Mouse (Mus musculus) frontal cortex, postnatal 14 days (tissue): ENCODE data around the gene Glis3.

Experiments
- DNase-seq, 2 experiments: peaks; one replicate each; pipeline ENCODE4 v3.0.0; 2022; ENCODE audit warnings: low spot score in 2 of 2

Glis3 gene

DNA sequence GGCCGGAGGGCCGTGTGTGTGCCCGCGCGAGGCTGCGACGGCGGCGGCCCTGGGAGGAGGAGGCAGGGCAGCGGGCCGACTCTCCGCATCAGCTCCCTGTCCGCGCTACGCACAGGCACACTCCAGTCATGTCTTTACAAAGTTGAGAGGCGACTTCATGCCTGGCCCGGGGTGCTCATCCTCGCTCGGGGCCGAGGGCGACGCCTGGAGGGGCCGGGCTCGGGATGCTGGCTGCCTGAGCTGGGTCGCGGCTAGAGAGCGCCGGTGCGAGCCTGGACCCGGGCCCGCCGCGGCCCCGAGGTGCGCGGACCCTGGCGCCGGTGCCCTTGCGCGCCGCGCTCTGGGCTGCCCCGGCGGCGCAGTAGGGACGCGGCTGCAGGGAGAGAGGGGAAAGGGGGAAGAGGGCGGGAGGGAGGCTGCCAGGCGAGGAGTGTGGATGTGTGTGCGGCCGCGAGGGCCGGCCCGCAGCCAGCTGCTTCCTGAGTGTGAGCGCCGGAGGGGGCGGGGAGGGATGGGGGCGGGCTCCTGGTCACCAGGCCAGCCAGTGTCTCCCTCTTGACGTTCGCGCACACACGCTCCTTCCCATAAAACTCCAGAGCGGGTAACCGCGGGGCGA, at the start of gene Glis3:
Glis3 (minus strand) TSS at position 302 of the 616 bp plus-strand sequence.
- DNase-seq = peak in 1 of 2 experiments; percentile 13

DNA sequence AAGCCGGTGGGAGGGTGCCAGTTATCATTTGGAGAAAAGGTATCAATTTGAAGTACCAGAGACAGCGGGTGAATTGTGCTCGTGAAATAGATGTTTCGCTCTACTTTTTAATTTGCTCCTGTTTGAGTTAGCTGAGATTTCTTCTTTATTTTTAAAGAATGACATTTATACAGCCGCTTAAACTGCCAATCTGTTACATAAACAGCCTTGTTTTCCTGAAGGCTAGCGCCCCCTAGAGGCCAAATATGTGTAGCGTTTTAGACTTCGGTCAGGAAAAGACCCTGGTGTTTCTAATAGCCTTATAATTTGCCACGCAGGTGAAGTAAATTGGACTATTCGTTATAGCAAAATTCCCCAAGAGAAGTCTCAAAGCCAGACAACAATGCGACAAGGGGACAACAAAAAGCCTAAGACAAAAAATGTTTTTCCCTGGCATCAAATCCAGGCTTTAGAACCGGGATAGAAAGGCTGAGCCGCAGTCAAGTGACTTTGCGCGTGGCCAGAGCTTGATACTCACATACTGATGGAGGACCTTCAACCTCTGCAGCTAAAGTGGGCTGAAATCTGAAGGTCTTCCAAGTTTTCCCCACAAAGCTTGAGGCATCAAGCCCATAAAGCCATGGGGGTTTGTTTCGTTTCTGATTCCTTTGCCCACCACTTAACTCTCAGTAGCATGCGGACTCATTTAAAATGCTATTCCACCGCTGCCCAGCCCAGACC, 46.4 kb upstream of the Glis3 start:
- DNase-seq = peak; percentile 31 to 73

DNA sequence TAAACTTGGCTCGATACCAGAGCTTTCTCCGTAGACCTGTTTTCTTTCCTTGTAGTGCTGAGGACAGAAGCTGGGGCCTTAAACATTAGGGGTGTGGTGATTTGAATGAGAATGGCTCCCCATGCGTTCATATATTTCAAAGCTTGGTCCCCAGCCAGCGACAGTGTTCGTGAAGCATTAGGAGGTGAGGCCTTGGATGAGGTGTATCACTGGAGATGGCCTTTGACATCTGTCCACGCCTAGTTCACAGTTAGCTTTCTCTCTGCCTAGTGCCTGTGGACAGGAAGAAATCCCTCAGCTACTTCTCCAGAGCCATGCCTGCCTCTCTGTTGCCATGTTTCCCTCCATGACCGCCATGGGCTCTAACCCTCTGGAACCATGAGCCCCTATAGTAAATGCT, 44.8 kb upstream of the Glis3 start:
- DNase-seq = no peak

DNA sequence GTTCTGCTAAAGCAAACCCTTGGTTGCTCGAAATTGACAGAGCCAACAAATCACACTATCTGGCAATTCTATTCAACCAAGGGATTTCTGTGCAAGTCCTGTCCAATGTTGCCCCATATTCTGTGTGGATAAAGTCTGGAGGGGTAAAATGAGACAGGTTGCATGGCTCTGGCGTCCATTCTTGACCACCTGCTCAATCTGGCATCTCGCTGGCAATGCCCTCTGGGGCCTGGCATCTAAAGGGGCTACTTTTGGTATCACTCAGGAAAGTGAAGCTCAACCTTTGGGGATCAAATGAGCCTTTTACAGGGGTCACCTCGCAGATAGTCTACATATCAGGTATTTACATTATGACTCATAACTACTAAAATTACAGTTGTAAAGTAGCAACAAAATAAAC, 42.7 kb upstream of the Glis3 start:
- no peak for DNase-seq

DNA sequence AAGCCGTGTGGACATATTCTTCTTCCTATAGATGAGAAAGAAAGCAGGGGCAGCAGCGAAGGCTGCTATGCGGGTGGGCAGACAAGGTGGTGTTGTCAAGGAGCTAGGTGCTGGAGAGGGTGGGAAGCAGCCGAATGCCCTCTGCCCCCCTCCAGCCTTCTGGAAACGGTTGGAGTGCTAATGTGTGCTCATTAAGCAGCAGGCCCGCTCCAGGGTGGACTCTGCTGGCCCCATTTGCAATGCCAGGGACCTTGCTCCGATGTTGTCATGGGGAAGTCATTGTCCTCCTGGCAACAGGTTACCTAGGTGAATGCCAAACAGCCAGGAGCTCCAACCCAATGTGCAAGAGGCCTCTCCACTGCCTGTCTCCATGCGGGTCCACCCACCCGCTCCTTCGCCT, 42.0 kb upstream of the Glis3 start:
- no peak for DNase-seq

DNA sequence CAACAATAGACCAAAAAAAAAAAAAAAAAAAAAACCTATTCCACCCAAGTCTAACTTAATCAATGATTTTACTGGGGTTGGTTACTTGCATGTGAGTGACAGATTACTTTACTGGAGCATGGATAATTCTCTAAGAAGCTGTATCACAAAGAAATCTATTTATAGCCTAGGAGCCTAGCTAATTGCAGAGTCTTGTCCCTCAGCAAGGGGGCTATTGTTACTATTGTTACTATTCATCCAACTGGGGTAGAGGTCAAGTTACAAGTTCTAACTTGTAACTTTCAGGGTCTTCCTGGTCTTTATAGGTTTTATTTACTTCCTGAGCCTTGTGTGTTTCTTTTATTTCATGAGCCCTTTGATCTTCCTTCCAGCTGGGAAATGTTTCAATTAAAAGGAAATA, 40.1 kb upstream of the Glis3 start:
- DNase-seq = no peak

DNA sequence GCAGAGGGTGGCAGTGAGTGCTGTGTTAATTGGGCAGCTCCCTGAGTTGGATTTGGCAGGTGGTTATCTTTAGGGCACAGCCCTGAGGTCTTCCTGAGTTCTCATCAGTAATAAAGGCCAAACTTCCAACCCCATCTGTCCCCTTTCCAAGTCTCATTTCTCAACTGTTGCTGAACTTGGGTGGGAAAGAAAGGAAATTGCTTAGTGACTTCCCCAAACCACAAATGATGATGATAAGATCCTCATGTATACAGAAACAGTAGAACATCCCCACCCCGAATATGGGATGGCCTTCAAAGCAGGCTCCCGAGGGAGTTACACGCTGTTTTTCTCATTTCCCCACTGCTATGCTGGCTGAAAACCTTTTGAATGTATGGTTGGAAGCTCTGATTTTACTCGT, 34.8 kb upstream of the Glis3 start:
- DNase-seq = no peak

DNA sequence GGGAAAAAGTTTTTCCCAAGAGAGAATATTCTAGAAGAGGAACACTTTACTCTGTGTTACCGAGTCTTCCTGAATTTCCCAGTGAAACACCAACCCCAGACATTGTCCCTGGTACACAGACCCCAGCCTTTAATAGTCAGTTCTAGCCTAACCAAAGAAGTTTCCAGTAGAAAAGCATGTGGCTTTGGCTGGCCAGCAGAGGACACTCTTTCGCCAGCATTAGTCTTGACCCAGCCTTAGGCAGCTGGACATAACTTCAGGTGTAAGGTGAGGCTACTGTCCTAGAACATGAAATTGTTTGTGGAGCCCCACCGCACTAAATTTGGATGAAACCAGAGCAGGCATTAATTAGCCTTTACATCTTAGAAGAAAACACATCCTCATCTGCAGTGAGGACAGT, 17.8 kb upstream of the Glis3 start:
- no peak for DNase-seq

DNA sequence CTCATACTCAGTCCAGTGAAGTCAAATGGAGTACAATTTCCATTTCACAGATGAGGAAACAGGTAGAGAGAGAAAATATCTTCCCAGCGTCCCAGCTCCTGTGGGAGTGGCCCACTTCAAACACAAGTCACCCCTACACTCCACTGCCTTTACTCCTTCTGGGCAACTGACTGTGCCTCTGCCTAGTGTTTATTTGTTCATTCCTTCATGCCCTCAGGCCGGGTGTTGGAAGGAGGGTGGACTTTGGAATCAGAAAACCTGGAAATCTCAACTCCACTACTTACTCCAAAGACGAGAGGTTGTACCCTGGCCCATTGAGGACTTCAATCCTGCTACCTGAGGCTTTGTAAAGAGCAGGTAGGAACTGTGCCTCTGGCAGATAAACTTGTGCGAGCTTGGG, 6.5 kb upstream of the Glis3 start:
- no peak for DNase-seq

DNA sequence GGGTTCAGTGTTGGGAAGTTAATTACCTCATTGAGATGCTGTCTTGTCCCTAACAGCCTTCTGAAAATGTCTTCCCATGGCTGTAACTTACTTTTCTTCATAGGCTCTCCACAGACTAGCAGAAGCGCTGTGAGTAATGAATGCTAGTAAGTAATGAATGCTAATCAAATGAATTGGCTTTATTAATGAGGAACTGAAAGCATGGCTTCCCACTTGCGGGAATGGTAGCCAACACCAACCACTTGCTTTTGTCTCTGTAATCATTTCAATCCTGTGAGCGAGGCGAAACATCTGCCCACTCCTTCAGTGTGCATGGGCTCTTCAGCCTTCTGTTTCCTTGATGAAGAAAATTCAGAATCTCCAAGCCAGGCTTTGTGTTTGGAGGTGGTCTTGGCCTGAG, 5.6 kb upstream of the Glis3 start:
- DNase-seq = no peak

DNA sequence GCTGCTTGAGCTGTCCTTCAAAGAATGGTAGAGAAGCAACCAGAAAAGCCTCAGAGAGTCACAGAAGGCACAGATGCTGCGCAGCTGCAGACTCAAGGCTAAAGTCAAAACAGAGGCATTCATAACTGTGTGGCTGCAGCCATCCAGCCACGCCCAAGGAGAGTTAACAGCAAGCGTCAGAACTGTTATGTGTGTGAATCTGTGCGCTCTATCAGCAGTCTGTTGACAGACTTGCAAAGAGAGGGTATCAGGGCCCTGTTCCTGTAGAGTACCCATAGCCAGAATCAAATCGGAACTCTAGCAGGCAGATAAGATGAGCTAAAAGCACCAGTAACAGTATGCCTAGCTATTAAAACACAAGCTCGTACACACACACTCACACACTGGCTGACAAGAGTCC, 4.5 kb upstream of the Glis3 start:
- DNase-seq = no peak

DNA sequence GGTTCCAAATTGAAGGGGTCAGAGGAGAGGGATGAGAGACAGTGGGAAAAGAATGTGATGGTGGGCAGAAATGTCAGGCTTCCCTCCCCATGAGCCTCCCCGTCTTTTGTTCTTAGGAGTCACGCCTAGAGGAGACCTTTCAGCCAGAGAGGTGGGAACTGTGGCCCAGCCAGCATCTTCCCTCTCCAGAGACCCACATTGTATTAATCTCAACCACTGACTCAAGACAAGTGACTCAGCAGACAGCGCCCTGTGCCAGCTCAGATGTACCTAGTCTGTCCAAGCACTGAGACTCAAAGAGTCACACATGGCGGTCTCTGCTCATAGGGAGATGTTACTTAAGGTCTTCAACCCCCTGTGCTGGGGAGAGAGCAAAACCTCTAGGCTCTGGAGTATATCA, 3.5 kb upstream of the Glis3 start:
- DNase-seq = no peak

DNA sequence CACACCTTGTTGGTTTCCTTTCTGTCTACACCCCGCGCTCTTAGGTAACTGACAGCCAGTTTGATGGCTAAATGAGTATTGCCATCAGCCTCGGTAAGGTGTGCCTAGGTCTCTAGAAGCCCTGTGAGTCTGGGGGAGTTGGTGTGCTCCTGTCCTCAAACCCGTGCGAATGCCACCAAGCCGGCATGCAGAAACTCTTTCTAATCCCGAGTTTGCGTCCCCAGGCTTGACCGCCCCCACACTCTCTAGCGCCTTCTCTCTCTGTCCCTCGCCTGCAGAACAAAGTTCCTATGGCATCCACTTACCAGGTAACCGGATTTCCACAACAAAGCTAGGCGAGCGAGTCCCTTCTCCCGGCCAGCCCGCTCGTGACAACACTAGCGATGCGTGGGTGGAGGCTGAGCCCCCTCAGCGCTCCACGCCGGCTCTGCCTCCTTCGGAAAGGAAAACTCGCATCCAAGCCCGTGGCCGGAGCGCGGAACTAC, 544 bp downstream of the Glis3 start:
- no peak for DNase-seq

DNA sequence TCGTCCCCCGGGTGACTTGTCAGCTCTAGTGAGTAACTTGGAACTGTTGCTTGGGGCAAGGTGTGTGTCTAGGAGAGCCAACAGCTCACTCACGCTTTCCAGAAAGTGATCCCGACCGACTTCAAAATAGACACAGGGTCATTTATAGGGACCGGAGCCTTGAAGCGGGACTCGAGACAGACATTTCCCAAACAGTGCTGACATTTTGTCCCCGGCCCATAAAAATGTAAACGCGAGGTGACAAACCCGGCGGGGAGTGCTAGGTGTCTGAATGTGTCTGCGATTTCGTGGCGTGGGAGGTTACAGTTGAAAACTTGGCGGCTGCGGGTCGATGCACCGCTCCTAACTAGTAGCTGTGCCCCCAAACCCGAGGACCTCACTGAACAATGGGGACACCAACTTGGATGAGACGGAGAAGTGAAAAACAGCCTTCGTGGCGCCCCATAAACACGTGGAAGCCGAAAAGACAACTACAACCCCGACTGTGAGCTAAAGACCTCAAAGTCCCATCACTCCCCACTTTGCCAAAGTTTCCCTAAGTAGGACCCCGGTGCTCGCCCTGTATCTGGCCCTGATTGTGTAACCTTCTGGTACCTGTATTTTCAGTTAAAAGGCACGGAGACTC, 1.1 kb downstream of the Glis3 start:
- DNase-seq = no peak

DNA sequence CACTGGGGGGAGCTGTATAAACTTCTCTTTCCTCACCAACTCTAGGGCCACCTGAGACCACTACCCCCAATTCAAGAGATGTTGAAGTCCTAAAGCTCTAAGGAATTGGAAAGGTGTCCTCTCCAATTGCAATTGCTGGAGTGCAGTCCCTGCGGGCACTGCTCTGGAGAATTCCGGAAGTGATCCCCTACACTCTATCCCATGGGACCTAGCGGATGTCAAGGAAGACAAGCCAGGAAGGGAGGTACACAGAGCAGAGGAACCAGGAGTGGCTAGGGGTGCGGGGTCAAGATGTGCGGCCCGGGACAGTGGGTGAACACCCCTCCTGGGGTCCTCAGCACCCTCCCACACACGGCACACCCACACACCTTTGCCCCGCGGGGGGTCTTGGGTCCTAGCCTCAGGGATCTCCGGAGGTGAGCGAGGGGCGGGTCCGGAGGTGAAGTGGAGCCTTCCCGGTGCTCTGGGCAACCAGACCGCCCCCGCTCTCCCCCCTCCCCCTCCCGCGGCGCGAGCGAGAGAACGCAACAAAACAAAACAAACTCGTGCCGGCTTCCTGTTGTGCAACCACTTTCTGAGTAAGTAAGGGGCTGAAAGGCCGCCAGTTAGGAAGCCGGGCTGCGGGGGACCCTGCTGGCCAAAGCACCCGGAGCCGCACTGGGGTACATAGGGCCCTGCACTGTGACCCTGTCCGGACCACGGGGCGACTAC, 2.0 kb downstream of the Glis3 start:
- DNase-seq = no peak

DNA sequence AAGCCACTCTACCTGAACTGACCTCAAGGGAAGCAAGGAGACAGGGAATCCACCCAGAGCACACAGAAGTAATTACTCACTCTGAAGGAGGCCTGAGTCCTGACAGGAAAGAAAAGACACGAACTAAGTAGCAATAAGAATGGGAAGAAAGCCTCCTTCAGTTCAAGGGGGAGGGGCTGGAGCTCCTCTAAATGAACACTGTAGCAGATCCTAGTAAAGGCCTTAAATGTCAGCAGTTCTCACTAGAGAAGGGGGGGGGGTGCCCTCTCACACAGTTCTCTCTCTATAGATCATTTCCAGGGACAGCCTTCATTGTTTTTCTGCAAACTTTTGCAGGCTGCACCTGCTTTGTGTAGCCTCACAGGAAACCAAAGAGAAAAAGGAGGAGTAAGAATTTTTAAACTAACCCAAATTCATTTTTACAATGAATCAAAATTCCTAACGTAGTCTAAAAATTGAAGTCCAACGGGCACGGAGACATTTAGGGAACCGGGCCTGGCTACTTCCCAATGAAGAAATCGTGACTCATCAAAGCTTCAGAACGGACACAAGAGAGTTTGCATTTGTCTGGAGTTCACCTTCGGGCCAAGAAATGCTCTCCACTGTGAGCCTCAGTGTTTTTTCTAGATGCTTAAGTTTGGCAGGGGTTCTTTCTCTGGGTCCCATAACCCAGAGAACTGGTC, 2.7 kb downstream of the Glis3 start:
- DNase-seq = no peak

DNA sequence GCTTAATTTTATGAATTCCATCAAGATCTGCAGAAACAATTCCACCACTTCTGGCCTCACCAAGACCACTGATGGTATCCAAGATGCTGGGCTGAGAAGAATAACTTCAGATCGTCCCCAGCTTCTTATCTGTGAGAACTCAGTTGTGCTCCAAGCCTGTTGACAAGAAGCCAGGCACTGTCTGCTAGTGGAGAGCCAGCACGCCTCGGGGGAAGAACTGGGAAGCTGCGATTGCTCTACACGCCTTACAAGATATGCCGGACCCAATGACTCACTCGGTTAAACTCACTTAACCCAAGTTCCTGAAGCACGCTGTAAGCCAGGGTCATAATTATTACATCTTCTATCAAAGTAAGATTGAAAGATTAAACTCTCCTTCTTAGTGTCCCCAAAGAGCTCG, 16.1 kb downstream of the Glis3 start:
- no peak for DNase-seq

DNA sequence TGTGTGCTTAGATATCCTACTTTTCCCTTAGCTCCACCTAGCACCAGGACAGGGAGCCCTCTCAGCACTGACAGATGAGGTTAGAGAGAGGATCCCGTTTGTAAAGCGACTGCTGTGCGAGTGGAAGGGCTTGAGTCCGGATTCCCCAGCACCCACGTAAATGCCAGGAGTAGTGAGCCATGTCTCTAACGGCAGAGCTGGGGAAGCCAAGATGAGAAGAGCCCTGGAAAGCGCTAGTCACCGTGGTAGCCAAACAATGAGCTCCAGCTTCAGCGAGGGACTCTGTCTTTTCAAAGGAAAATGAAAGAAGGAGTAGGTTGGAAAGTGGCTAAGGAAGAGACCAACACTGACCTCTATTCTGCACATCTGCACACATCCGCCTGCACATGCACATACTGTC, 16.7 kb downstream of the Glis3 start:
- no peak for DNase-seq

DNA sequence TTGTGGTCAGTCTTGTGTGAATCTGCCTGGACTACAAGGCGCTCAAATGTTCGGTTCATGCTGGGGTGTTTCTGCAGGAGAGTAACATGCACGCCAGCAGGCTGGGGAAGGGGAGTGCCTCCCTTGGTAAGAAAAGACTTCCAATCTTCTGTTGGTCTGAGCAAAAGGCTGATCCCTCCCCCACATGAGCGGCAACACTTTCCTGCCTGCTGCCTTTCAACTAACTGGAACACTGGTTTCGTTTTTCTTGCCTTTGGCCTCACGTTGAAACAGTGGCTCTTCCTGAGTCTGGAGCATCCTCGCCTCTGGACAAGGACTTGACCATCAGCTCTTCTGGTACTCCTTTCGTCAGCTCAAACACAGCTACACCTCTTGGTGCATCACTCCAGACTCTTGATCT, 17.4 kb downstream of the Glis3 start:
- DNase-seq = no peak

DNA sequence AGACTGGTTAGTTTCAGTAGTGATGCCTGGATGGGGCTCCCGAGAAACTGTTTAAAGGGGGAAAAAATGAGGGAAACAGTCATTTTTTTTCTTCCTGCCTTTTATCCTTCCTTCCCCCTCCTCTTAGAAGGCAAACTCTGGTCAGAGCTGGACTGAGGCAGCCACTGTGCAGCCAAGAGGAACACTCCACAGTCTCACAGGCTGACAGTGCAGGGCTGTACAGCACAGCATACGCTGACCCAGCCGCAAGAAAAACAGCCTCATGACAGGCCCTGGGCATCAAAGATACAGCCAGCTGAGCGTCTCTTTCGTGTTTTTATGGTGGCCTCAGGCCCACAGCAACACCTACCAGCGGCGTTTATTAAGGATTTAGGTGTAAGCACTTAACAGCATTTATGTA, 19.0 kb downstream of the Glis3 start:
- DNase-seq = no peak

DNA sequence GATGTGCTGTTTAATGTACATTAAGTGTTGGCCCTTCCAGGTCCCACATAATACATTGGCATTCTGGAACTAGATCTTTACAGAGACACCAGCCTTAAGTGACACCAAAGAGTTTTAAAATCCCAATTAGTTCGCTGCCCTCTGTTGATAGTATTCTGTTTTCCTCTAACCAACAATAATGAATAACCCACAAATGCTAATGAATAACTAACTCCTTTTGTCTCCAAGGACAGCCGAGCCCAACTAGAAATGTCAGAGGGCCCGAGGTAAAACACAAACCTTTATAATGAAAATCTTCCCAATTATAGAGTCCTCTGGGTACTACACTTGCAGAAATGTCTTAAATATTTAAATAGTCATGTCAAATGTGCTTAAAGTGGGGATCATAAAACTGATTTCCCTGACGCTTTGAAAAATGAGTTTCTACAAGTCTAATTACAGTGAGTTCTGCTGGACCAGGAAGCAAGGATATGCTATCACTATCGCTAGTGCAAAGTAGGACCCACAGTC, 22.1 kb downstream of the Glis3 start:
- DNase-seq = no peak

DNA sequence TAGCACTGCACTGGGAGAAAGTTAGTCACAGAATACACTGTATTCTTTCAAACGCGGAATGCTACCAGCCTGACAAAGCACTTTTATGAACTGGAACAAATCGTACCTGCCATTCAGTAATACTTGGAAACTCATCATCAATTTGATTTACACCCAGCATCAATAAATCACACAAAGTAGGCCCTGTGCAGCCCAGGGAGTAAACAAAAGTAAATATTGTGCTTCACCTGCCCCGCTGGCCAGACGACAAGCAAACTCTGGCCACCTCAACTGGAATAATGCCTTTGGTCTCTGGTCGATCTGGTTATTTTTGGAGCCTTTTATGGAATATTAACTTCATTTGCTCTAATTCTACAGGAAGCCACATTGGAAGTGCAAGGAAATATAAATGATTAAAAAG, 23.0 kb downstream of the Glis3 start:
- DNase-seq = no peak
